Mouse (Mus musculus) hindbrain, embryonic 13.5 days (tissue): ENCODE measurements around the gene Tgm2. TPM values are rescaled to one million over a fixed set of nuclear protein-coding genes. Genes with fewer than 3 reads are reported as not detected.

Experiments
- ATAC-seq: fragments of 200-750 bp; cut with Nextera tagmentation; 2 replicates; pipeline ENCODE4 v1.8.0; 2017; ENCODE audit warnings: moderate TSS enrichment; ENCODE audit not compliant: low FRiP score
- H3K27ac ChIP-seq: fragments of 300-500 bp; sonication (generic); 2 replicates; pipeline ENCODE4 v1.5.1; 2015; ENCODE audit warnings: inconsistent platforms, mild to moderate bottlenecking, moderate library complexity
- H3K27me3 ChIP-seq: fragments of 300-500 bp; sonication (generic); 2 replicates; pipeline ENCODE4 v1.6.1; 2015; ENCODE audit warnings: mild to moderate bottlenecking, inconsistent platforms
- H3K36me3 ChIP-seq: fragments of 300-500 bp; sonication (generic); 2 replicates; pipeline ENCODE4 v1.6.1; 2015; ENCODE audit warnings: mild to moderate bottlenecking, inconsistent platforms
- H3K4me1 ChIP-seq: fragments of 300-500 bp; sonication (generic); replicated peaks from 2 replicates; pipeline ENCODE4 v1.6.1; 2015; ENCODE audit warnings: inconsistent platforms
- H3K4me2 ChIP-seq: fragments of 300-500 bp; sonication (generic); 2 replicates; pipeline ENCODE4 v1.6.1; 2015; ENCODE audit warnings: inconsistent platforms, mild to moderate bottlenecking, moderate library complexity
- H3K4me3 ChIP-seq: fragments of 300-500 bp; sonication (generic); 2 replicates; pipeline ENCODE4 v1.5.1; 2015; ENCODE audit warnings: mild to moderate bottlenecking, inconsistent platforms
- H3K9ac ChIP-seq: fragments of 300-500 bp; sonication (generic); 2 replicates; pipeline ENCODE4 v1.6.1; 2015; ENCODE audit warnings: mild to moderate bottlenecking, inconsistent platforms
- H3K9me3 ChIP-seq: fragments of 300-500 bp; sonication (generic); 2 replicates; pipeline ENCODE4 v1.6.1; 2016; ENCODE audit warnings: inconsistent platforms
- WGBS: fragments of 180-500 bp; shearing (Covaris S2); methylation state at CpG from one replicate; pipeline ENCODE4 v1.1.7; 2015; 5-methylcytosine and 5-hydroxymethylcytosine counted together
- polyA plus RNA-seq: library from polyadenylated mRNA; unstranded; fragments of >200 nt; fragmentation: Nextera tagmentation; extraction: Ambion mirVana; gene quantifications from 2 replicates; pipeline ENCODE4 v1.2.1, GENCODE M21; 2015

Tgm2 gene
- polyA plus RNA-seq, 1 experiment from 2014 or later = 10.1 TPM

DNA sequence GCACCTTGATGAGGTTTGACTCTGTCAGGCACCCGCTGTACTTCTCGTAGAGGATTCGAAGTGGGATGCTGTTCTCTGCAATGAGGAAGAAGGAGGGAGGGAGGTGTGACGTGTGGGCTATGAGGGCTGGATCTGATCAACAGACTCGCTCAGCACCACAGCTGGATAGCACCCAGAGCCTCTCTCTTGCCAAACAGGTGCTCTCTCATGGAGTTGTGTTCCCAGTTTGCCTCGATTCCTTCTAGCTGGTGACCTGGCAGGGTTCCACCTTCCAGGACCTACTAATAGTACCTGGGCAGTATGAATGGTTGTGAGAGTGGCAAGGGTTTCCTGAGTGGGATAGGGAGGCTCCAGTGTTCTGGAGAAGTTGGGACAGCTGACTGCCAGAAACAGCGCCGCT, 26.0 kb downstream of the Tgm2 start:
- H3K27ac ChIP-seq = no peak overlapping the region
- H3K36me3 ChIP-seq = no peaks in the 10 kb centered on the region
- peaks cover 16% of the 10 kb centered on the region for H3K4me1 ChIP-seq
- H3K9me3 ChIP-seq = no peaks in the 10 kb centered on the region
- 83% methylated on average over 8 of the region's 8 CpGs for WGBS
- H3K4me3 ChIP-seq = no peak overlapping the region
- no peak overlapping the region for H3K4me2 ChIP-seq
- H3K27me3 ChIP-seq = no peaks in the 10 kb centered on the region
- no peak for ATAC-seq
- no peak overlapping the region for H3K9ac ChIP-seq

DNA sequence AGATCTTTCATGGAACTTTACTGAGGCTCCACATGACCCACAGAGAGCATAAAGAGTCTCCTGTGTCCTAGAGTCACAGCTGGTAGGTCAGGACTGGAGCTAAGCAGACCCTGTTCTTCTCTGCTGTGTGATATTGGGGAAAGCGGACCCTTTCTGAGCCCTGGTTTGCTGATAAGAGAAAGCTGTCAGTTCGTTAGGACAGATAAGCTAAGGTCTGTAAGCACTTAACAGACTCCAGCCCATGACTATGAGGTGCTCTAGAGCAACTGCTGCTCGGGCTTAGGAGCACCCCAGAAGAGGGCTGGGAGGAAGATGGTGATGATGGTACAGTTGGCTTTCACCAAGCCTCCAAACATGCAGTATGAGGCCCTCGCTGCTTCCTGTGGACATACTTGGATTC, 27.1 kb downstream of the Tgm2 start:
- H3K27ac ChIP-seq = no peak overlapping the region
- H3K36me3 ChIP-seq = no peaks in the 10 kb centered on the region
- H3K4me3 ChIP-seq = no peak overlapping the region
- ATAC-seq = no peak
- H3K4me2 ChIP-seq = no peak overlapping the region
- 89% methylated on average over 4 of the region's 4 CpGs for WGBS
- no peaks in the 10 kb centered on the region for H3K27me3 ChIP-seq
- no peaks in the 10 kb centered on the region for H3K9me3 ChIP-seq
- H3K4me1 ChIP-seq = peaks cover 16% of the 10 kb centered on the region
- H3K9ac ChIP-seq = no peak overlapping the region

DNA sequence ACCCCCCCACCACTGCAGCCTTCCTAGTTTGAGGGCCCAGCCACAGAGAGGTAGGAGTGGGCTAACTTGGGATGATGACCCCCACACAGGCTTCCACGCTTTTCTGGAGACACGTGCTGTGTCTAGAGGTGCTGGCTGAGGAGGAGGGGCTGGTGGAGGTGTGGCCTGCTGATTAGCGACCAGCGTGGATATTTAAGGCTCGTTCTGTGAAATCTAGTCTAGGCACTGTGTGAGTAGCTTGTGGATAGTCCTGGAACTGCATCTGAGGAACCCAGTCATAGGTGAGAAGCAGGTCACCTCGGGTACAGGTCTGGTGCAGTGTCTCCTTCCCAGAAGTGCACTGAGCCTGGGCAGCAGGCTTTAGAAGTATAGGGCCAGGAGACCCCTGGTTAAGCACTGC, 29.6 kb downstream of the Tgm2 start:
- H3K36me3 ChIP-seq = no peaks in the 10 kb centered on the region
- ATAC-seq = no peak
- no peaks in the 10 kb centered on the region for H3K27me3 ChIP-seq
- H3K27ac ChIP-seq = no peak overlapping the region
- H3K4me3 ChIP-seq = no peak overlapping the region
- WGBS = 78% methylated on average over 6 of the region's 6 CpGs
- H3K9me3 ChIP-seq = no peaks in the 10 kb centered on the region
- no peak overlapping the region for H3K9ac ChIP-seq
- H3K4me2 ChIP-seq = no peak overlapping the region
- peaks cover 10% of the 10 kb centered on the region; the same call in 1 of the 2 replicates for H3K4me1 ChIP-seq

DNA sequence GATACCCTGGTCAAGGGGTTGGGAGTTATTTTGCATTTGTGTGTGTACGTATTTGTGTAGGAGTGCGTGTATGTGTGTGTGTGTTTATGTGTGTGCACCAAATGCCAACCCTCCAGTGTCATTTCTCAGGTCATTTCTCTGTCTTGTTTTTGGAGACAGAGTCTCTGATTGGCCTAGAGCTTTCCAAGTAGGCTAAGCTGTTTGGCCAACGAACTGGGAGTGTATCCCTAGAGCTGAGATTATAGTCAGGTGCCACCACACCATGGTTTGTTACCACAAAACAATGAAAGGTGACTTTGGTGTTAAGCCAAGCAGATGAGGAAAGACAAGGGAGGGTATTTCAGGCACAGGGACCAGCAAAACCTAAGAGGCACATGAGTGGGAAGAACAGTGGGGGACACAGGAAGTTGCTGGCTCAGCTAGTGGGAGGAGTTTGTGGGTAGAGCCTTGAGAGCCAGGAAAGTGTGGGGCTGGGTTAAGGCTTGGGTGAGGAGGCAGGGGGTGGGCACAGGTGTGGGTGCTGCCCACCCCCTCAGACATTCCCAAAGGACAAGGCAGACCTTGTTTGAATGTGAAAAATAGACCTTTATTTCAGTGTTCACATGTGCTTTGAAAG, 30.3 kb downstream of the Tgm2 start:
- H3K36me3 ChIP-seq = no peaks in the 10 kb centered on the region
- no peak overlapping the region for H3K9ac ChIP-seq
- no peak overlapping the region for H3K4me2 ChIP-seq
- no peak overlapping the region for H3K4me3 ChIP-seq
- no peak for ATAC-seq
- 0 out of 2 replicates have a peak, but pooled peaks cover 6% of the 10 kb centered on the region for H3K4me1 ChIP-seq
- no peaks in the 10 kb centered on the region for H3K27me3 ChIP-seq
- H3K27ac ChIP-seq = no peak overlapping the region
- no peaks in the 10 kb centered on the region for H3K9me3 ChIP-seq
- 89% methylated on average over 3 of the region's 3 CpGs for WGBS

DNA sequence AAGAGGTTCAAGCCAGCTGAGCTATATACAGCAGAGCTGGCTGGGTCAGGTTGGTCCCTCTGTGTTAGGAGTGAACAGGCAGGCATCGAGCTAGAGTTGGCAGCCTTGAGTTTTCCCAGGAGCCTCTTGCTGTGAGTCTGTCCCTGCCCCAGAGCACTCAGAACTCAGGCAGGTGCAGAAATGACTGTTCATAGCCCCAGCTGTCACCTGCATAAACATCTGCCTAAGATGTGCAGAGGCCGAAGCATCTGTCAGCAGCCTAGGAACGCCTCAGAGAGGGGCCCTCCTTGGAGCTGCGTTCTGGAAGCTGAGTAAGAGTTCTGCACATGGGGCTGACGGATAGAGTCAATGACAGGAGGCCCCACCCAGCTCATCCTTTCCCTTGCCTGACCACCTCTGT, 31.3 kb downstream of the Tgm2 start:
- Histone ChIP-seq H3K27me3 (no peaks in the 10 kb centered on the region), H3K9me3 (no peaks in the 10 kb centered on the region), H3K27ac (no peak overlapping the region), H3K4me2 (no peak overlapping the region), H3K9ac (no peak overlapping the region), H3K4me3 (no peak overlapping the region), H3K4me1 (0 out of 2 replicates have a peak, but pooled peaks cover 6% of the 10 kb centered on the region), H3K36me3 (no peaks in the 10 kb centered on the region)
- WGBS = 62% methylated on average over 5 of the region's 5 CpGs
- no peak for ATAC-seq

DNA sequence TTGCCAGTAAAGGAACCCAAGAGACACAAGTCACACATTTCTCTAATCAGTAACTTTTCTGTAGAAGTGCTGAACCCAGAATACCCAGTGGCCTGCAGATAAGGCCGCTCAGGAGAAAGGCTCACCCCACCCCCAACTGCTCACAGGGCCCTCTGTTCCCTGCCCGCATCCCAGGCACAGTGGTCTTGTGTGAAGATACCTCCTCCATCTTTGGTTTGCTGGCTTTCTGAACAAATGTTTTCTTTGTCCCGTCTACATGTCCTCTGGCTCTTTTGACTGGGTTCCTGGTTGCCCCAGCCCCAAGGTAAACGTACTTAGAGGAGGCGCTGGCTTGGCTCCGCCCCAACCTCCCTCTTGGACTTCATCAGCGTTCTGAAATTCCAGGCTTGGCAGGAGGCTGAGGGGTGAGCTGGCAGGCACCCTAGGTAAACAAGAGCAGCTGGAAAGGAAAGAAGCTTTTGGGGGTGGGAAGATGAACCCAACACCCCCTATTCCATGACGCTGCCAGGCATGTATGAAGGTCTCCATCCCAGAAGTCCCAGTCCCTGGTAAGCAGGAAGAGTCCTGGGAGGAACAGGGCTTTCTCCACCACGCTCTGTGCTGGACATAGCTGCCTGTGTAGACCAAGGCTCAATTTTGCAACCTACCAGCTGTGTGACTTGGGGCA, 32.5 kb downstream of the Tgm2 start:
- Histone ChIP-seq H3K9me3 (no peaks in the 10 kb centered on the region), H3K27ac (no peak overlapping the region), H3K9ac (no peak overlapping the region), H3K27me3 (no peaks in the 10 kb centered on the region), H3K4me2 (no peak overlapping the region), H3K4me1 (peaks cover 6% of the 10 kb centered on the region; the same call in 1 of the 2 replicates), H3K36me3 (no peaks in the 10 kb centered on the region), H3K4me3 (no peak overlapping the region)
- ATAC-seq = no peak
- WGBS = 39% methylated on average over 9 of the region's 9 CpGs

DNA sequence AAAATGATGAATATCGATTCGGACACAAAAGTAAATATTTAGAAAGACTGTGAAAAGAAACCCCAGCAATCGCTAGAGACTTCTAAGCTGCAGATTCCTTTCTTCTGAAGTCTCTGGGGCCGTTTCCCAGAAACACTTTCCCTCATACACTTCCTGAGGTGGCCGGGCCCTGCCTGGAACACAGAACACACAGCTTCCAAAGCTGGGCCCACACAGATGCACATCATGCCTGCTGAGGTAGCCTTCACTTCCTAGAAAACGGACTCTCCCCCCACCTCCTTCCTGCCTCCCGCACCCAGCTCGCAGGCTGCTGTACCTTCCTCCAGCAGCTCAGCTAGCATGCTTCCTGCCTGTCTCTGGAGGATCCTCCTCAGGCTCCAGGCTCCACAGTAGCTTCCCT, 36.7 kb downstream of the Tgm2 start:
- 0 out of 2 replicates have a peak overlapping the region, but pooled peaks have one; percentile 14 for H3K9ac ChIP-seq
- 61% methylated on average over 8 of the region's 8 CpGs for WGBS
- no peaks in the 10 kb centered on the region for H3K36me3 ChIP-seq
- no peak overlapping the region for H3K4me3 ChIP-seq
- H3K27ac ChIP-seq = 0 out of 2 replicates have a peak overlapping the region, but pooled peaks have one; percentile 3
- H3K4me2 ChIP-seq = no peak overlapping the region
- no peaks in the 10 kb centered on the region for H3K9me3 ChIP-seq
- no peaks in the 10 kb centered on the region for H3K27me3 ChIP-seq
- no peak for ATAC-seq
- peaks cover 13% of the 10 kb centered on the region for H3K4me1 ChIP-seq

DNA sequence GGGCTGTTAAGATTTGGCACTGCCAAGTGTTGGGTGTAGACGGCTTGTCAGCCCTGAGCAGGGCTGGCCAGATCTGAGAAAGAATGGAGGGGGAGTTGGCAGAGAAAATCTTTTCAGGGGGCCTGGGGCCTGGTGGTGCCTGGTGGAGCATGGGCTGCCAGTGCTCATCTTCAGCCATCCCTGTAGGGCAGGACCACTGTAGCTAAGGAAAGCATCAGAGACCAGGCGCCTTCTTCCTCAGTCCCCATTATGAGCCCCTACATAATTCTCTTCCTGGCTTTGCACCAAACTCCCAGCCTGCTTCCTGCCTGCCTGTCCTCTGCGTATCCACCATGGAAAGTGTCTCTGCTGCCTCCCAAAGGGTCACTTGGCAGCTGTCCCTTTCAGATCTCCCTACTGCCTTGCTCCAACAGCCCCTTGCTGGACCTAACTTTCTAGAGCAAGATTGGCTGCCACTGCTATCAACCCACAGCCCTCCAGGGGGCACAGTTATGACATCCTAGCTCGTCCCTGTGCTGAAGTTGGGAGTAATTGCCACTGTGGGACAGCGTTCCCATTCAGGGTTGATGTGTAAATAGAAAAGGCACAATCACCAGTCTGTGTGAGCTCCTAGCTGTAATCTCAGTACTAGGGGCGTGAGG, 39.2 kb downstream of the Tgm2 start:
- 33% methylated on average over 6 of the region's 6 CpGs for WGBS
- 0 out of 2 replicates have a peak, but pooled peaks cover 3% of the 10 kb centered on the region for H3K27me3 ChIP-seq

DNA sequence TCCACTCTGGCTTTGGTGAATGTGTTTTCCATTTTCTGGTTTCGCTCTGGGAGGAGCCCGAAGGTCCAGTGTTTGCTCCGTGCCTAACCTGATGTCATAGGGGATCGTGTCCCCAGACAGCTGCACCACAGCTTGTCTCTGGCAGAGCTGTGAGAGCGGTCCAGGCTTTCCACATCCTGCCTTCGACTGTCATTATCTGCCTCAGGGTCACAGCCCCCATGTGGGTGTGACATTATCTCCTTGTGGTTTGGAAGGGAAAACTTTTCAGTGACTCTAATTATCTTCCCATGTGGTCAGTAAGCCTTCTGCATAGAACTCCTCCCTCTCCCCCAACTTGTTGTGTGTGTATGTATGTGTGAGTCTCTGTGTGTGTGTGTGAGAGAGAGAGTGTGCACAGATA, 40.6 kb downstream of the Tgm2 start:
- no peak overlapping the region for H3K9ac ChIP-seq
- no peaks in the 10 kb centered on the region for H3K9me3 ChIP-seq
- peaks cover 7% of the 10 kb centered on the region for H3K4me1 ChIP-seq
- ATAC-seq = no peak
- H3K36me3 ChIP-seq = no peaks in the 10 kb centered on the region
- H3K27ac ChIP-seq = no peak overlapping the region
- H3K27me3 ChIP-seq = 0 out of 2 replicates have a peak, but pooled peaks cover 3% of the 10 kb centered on the region
- 89% methylated on average over 6 of the region's 6 CpGs for WGBS
- H3K4me2 ChIP-seq = no peak overlapping the region
- H3K4me3 ChIP-seq = no peak overlapping the region

More for the DNA sequence above, 39.2 kb downstream of the Tgm2 start:
- peak overlapping the region; percentile 40; the same call in 1 of the 2 replicates for H3K27ac ChIP-seq
- no peak overlapping the region for H3K4me2 ChIP-seq
- H3K36me3 ChIP-seq = no peaks in the 10 kb centered on the region
- H3K9me3 ChIP-seq = no peaks in the 10 kb centered on the region
- H3K4me1 ChIP-seq = peaks cover 7% of the 10 kb centered on the region
- no peak overlapping the region for H3K4me3 ChIP-seq
- no peak overlapping the region for H3K9ac ChIP-seq
- peak; percentile 57; the same call in 1 of the 2 replicates for ATAC-seq

DNA sequence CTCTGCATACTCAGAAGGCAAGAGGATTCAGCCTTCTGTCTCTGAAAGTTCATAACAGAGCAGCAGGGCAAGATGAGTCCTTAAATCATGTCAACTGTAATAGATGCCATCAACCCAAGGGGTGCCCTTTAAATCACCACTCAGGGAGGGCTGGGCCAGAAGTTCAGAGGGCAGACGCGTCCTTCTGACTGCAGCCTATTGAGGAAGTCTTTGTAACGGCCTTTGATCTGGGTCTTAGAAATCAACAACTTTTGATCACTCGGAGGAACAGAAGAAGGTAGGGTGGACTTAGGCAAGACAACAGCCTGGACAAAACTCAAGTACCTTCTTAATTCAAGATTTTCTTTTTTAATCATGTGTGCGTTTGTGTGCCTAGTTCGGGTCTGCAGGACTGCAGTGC, 41.3 kb downstream of the Tgm2 start:
- peaks cover 7% of the 10 kb centered on the region for H3K4me1 ChIP-seq
- no peak overlapping the region for H3K9ac ChIP-seq
- H3K4me2 ChIP-seq = no peak overlapping the region
- H3K27me3 ChIP-seq = 0 out of 2 replicates have a peak, but pooled peaks cover 3% of the 10 kb centered on the region
- H3K4me3 ChIP-seq = no peak overlapping the region
- no peaks in the 10 kb centered on the region for H3K9me3 ChIP-seq
- 86% methylated on average over 6 of the region's 6 CpGs for WGBS
- no peak overlapping the region for H3K27ac ChIP-seq
- ATAC-seq = no peak
- H3K36me3 ChIP-seq = no peaks in the 10 kb centered on the region

DNA sequence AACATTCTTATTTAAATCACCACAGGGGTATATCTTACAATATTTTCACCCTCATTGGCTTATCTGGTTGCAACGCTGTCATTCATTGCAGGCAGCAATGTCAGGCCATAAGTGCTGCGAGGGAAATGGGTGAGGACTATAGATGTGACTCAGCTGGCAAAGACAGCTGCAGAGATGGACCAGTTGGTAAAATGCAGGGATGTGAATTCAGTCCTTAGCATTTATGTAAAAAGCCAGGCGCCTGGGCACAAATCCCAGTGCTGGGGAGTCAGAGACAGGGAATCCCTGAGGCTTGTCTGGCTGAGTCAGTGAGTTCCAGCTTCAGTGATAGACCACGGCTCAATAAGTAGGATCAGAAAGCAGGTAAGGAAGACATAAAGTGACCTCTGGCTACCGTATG, 44.5 kb downstream of the Tgm2 start:
- no peak for ATAC-seq
- no peak overlapping the region for H3K4me3 ChIP-seq
- no peak overlapping the region for H3K27ac ChIP-seq
- H3K36me3 ChIP-seq = no peaks in the 10 kb centered on the region
- no peak overlapping the region for H3K4me2 ChIP-seq
- H3K4me1 ChIP-seq = peaks cover 2% of the 10 kb centered on the region
- WGBS = 85% methylated on average over 5 of the region's 5 CpGs
- H3K27me3 ChIP-seq = 0 out of 2 replicates have a peak, but pooled peaks cover 3% of the 10 kb centered on the region
- no peaks in the 10 kb centered on the region for H3K9me3 ChIP-seq
- no peak overlapping the region for H3K9ac ChIP-seq

DNA sequence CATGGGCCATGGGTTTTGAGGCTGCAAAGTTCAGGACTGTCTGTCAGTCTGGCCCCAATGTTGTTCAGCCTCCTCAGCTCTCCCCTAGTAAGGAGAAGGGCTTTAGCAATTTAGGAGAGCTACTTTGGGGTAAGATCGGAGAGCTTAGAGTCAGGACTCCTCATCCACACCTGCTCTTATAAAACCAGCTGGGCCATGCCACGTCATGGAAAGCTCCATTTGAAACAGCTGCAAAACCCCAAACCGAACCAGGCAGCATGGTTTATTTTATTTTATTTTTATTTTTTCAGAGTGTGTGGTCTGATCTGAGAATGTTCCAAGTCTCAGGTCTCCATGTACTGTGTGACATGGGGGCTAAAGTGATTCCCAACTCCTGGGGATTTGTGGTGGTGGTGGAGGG, 46.7 kb downstream of the Tgm2 start:
- 90% methylated on average over 3 of the region's 3 CpGs for WGBS
- H3K4me1 ChIP-seq = no peaks in the 10 kb centered on the region
- no peaks in the 10 kb centered on the region for H3K36me3 ChIP-seq
- H3K4me2 ChIP-seq = no peak overlapping the region
- no peak for ATAC-seq
- H3K27me3 ChIP-seq = 0 out of 2 replicates have a peak, but pooled peaks cover 3% of the 10 kb centered on the region
- H3K4me3 ChIP-seq = no peak overlapping the region
- H3K9me3 ChIP-seq = no peaks in the 10 kb centered on the region
- H3K27ac ChIP-seq = no peak overlapping the region
- H3K9ac ChIP-seq = no peak overlapping the region
